Mouse (Mus musculus) kidney, embryonic 14.5 days (tissue): ENCODE results near the gene Rab6b. TPM values are rescaled to one million over a fixed set of nuclear protein-coding genes. Genes with fewer than 3 reads are reported as not detected.
"Not testable (repeated sequence)": the region's sequence is repeated elsewhere in the genome, so short reads cannot be mapped to it uniquely, and the experiment has no call there.

Experiments
- ATAC-seq: fragments of 200-750 bp; cut with Nextera tagmentation; 2 replicates; pipeline ENCODE4 v1.8.0; 2017; ENCODE audit warnings: moderate number of reproducible peaks, mild to moderate bottlenecking, moderate TSS enrichment, moderate library complexity; ENCODE audit not compliant: low FRiP score, low TSS enrichment
- H3K27ac ChIP-seq: fragments of 300-500 bp; sonication (generic); 2 replicates; pipeline ENCODE4 v1.5.1; 2014; ENCODE audit warnings: low read depth, mild to moderate bottlenecking, low read length, moderate library complexity, mixed read lengths
- H3K27me3 ChIP-seq: fragments of 300-500 bp; sonication (generic); 2 replicates; pipeline ENCODE4 v1.6.1; 2014; ENCODE audit warnings: mild to moderate bottlenecking, low read length; ENCODE audit not compliant: control insufficient read depth, insufficient read depth
- H3K36me3 ChIP-seq: fragments of 300-500 bp; sonication (generic); 2 replicates; pipeline ENCODE4 v1.6.1; 2014; ENCODE audit warnings: low read length, mixed read lengths; ENCODE audit not compliant: control insufficient read depth, insufficient read depth
- H3K4me1 ChIP-seq: fragments of 300-500 bp; sonication (generic); 2 replicates; pipeline ENCODE4 v1.6.1; 2014; ENCODE audit warnings: low read length, mixed read lengths; ENCODE audit not compliant: control insufficient read depth, insufficient read depth
- H3K4me2 ChIP-seq: fragments of 300-500 bp; sonication (generic); replicated peaks from 2 replicates; pipeline ENCODE4 v1.6.1; 2014; ENCODE audit warnings: low read depth, mild to moderate bottlenecking, low read length
- H3K4me3 ChIP-seq: fragments of 300-500 bp; sonication (generic); 2 replicates; pipeline ENCODE4 v1.5.1; 2014; ENCODE audit warnings: mild to moderate bottlenecking, low read length
- H3K9ac ChIP-seq: fragments of 300-500 bp; sonication (generic); 2 replicates; pipeline ENCODE4 v1.6.1; 2014; ENCODE audit warnings: low read depth, mild to moderate bottlenecking, low read length, moderate library complexity
- H3K9me3 ChIP-seq: fragments of 300-500 bp; sonication (generic); 2 replicates; pipeline ENCODE4 v1.6.1; 2016; ENCODE audit warnings: low read length; ENCODE audit not compliant: control insufficient read depth
- WGBS: fragments of 180-500 bp; shearing (Covaris S2); extraction: QIAGEN DNeasy Blood & Tissue Kit; methylation state at CpG from one replicate; pipeline ENCODE4 v1.1.7; 2014; 5-methylcytosine and 5-hydroxymethylcytosine counted together
- polyA plus RNA-seq: library from polyadenylated mRNA; unstranded; fragments of >200 nt; fragmentation: Nextera tagmentation; extraction: Ambion mirVana; gene quantifications from 2 replicates; pipeline ENCODE4 v1.2.1, GENCODE M21; 2014

Gene Rab6b
- polyA plus RNA-seq, 1 experiment from 2014 or later = 3.5 TPM

DNA sequence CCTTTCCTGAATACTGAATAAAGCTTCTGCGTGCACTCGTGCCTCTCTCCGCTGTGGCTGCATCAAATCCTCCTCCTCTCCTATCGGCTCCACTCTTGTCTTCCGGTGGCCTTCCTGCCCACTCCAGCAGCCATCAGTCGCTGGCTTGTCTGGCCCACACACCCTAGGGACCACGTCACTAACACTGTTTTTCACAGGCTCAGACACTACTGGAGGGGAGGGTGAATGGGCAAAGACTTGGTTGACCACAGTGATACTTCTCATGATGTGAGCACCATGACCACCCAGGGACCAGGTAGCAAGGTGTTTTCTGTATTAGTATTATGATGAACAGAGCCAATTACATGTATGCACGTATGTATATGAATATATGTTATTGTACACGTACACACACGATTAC is 34.7 kb downstream of the Rab6b start:
- Histone ChIP-seq H3K9me3 (no peaks in the 10 kb centered on the region), H3K27me3 (no peaks in the 10 kb centered on the region), H3K9ac (no peak overlapping the region), H3K4me1 (no peaks in the 10 kb centered on the region), H3K36me3 (no peaks in the 10 kb centered on the region), H3K27ac (no peak overlapping the region), H3K4me3 (no peak overlapping the region), H3K4me2 (no peak overlapping the region)
- ATAC-seq = no peak
- WGBS = 88% methylated on average over 10 of the region's 10 CpGs

DNA sequence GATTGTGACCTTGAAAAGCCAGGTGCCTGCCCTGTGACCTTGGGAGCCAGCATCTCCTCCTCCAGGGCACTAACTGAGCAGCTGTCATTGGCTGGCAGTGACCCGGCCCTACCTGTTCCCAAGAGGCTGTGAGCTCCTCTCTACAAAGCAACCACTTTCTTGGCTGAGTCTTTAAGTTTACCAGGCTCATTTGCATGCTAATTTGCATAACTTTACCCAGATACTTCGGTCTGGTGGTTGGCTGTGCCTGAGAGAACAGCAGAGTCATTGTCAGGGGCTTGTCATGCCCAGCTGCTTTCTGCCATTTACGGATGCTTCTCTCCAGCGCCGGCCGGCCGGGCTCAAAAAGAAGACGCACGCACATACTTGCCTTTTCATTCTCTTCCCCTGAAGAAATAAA is 35.1 kb downstream of the Rab6b start:
- Histone ChIP-seq H3K27ac (no peak overlapping the region), H3K4me1 (no peaks in the 10 kb centered on the region), H3K9ac (no peak overlapping the region), H3K36me3 (no peaks in the 10 kb centered on the region), H3K4me2 (no peak overlapping the region), H3K27me3 (no peaks in the 10 kb centered on the region), H3K4me3 (no peak overlapping the region), H3K9me3 (no peaks in the 10 kb centered on the region)
- WGBS = 35% methylated on average over 9 of the region's 9 CpGs
- ATAC-seq = 0 out of 2 replicates have a peak, but pooled peaks have one; percentile 24

DNA sequence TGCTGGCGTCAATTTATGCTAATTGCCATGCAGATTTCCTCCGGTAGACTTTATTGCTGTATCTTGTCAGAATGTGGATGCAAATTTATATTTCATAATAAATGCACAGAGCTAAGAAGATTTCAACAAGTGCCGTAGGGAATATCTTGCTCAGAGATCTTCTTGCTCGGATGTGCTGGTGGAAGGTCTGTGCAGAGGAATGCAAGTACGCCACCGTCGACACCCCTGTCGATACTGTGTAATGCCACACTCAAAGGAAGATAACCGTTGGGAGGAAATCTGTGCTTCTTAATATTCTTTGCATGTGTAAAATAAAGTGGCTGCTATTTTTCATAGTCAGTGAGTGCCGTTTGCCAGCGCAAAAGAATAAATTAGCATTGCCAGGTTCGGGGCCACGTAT is 35.5 kb downstream of the Rab6b start:
- Histone ChIP-seq H3K9me3 (no peaks in the 10 kb centered on the region), H3K4me2 (no peak overlapping the region), H3K4me3 (no peak overlapping the region), H3K27me3 (no peaks in the 10 kb centered on the region), H3K9ac (no peak overlapping the region), H3K4me1 (no peaks in the 10 kb centered on the region), H3K36me3 (no peaks in the 10 kb centered on the region), H3K27ac (no peak overlapping the region)
- 73% methylated on average over 13 of the region's 13 CpGs for WGBS
- no peak for ATAC-seq

GRCm38 (mm10) chr9:103149074-103149799 is 37.6 kb downstream of the Rab6b start:
- 85% methylated on average over 12 of the region's 12 CpGs for WGBS
- H3K9me3 ChIP-seq = no peaks in the 10 kb centered on the region
- no peak overlapping the region for H3K4me3 ChIP-seq
- no peak overlapping the region for H3K9ac ChIP-seq
- H3K36me3 ChIP-seq = no peaks in the 10 kb centered on the region
- H3K27me3 ChIP-seq = no peaks in the 10 kb centered on the region
- H3K4me1 ChIP-seq = no peaks in the 10 kb centered on the region
- no peak overlapping the region for H3K4me2 ChIP-seq
- ATAC-seq = no peak
- no peak overlapping the region for H3K27ac ChIP-seq

- Histone ChIP-seq H3K36me3 (no peaks in the 10 kb centered on the region), H3K4me3 (no peak overlapping the region), H3K4me2 (no peak overlapping the region), H3K27me3 (no peaks in the 10 kb centered on the region), H3K27ac (no peak overlapping the region), H3K4me1 (no peaks in the 10 kb centered on the region), H3K9me3 (no peaks in the 10 kb centered on the region), H3K9ac (no peak overlapping the region)
- WGBS = 72% methylated on average over 5 of the region's 5 CpGs
- ATAC-seq = no peak
Measured at GRCm38 (mm10) chr9:103153286-103153685, 41.7 kb downstream of the Rab6b start.

DNA sequence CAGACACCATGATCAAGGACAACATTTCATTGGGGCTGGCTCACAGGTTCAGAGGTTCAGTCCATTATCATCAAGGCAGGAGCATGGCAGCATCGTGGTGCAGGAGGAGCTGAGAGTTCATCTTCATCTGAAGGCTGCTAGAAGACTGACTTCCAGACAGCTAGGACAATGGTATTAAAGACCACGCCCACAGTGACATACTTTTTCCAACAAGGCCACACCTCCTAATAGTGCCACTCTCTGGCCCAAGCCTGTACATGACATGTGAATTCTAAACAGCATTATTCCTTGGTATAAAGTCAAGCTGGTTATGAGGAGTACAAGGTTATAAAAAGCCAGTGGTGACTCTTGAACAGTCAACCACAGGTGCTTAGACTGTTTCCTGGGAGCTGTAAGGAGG is 43.0 kb downstream of the Rab6b start:
- ATAC-seq = no peak
- Histone ChIP-seq H3K27me3 (no peaks in the 10 kb centered on the region), H3K9ac (no peak overlapping the region), H3K36me3 (no peaks in the 10 kb centered on the region), H3K27ac (no peak overlapping the region), H3K4me2 (no peak overlapping the region), H3K4me1 (no peaks in the 10 kb centered on the region), H3K9me3 (no peaks in the 10 kb centered on the region), H3K4me3 (no peak overlapping the region)
- WGBS = 93% methylated on average over 2 of the region's 2 CpGs

DNA sequence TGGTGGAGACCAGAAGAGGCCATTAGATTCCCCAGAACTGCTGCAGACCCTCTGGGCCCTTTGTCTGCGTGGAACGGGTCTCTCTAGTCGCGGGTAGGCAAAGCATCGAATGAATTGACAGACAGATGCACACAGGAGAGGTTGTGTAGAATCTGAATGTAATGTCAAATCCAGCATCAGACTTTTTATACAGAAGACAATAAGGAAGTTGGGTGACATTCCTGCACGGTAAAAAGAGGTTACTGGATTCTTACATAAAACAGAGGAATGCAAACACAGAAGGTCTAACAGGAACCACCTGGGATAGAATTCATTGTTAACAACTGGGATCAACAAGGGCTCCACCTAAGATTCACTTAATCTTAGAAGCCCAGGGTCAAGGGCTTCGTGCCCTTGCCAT is 43.6 kb downstream of the Rab6b start:
- ATAC-seq, H3K9ac ChIP-seq, H3K4me2 ChIP-seq, H3K9me3 ChIP-seq, H3K27me3 ChIP-seq, H3K36me3 ChIP-seq, H3K27ac ChIP-seq, H3K4me3 ChIP-seq, H3K4me1 ChIP-seq: not testable (repeated sequence)
- WGBS = 85% methylated on average over 7 of the region's 7 CpGs

DNA sequence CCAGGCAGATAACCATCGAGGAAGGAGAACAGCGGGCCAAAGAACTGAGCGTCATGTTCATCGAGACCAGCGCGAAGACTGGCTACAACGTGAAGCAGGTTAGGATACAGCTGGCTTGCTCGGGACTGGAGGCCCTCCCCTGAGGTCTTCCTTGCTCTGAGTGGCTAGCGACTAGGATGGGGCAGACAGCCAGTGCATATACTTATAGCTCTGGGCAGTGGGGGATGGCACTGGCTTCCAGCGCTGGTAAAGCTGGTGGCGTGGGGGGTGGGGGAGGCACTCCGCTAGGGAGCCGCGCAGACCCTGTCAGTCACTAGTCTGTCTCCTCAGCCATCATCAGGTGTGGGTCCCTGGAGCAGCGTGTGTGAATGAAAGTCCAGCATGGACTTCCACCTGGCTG is 52.2 kb downstream of the Rab6b start:
- 75% methylated on average over 15 of the region's 15 CpGs for WGBS
- Histone ChIP-seq H3K4me3 (no peak overlapping the region), H3K36me3 (no peaks in the 10 kb centered on the region), H3K27ac (no peak overlapping the region), H3K9ac (no peak overlapping the region), H3K4me2 (no peak overlapping the region), H3K9me3 (no peaks in the 10 kb centered on the region), H3K27me3 (no peaks in the 10 kb centered on the region), H3K4me1 (no peaks in the 10 kb centered on the region)
- ATAC-seq = no peak

- Histone ChIP-seq H3K4me1 (no peaks in the 10 kb centered on the region), H3K9me3 (no peaks in the 10 kb centered on the region), H3K4me3 (no peak overlapping the region), H3K4me2 (no peak overlapping the region), H3K9ac (no peak overlapping the region), H3K27me3 (no peaks in the 10 kb centered on the region), H3K27ac (no peak overlapping the region), H3K36me3 (no peaks in the 10 kb centered on the region)
- peak; percentile 50; the same call in 1 of the 2 replicates for ATAC-seq
- WGBS = 73% methylated on average over 6 of the region's 6 CpGs
Measured at GRCm38 (mm10) chr9:103168046-103168445, 56.5 kb downstream of the Rab6b start.
